Mouse (Mus musculus) embryo, embryonic 9.5 days (tissue): ENCODE data around the gene Pawr.
"Not testable (repeated sequence)": the region's sequence is repeated elsewhere in the genome, so short reads cannot be mapped to it uniquely, and the experiment has no call there.

Experiments used
- DNase-seq: peaks from one replicate; pipeline ENCODE4 v3.0.0-alpha.2; 2017; ENCODE audit errors: extremely low spot score

Pawr gene

GRCm38 (mm10) chr10:108440251-108440650 lies 108.3 kb downstream of the Pawr start:
- not testable (repeated sequence) for DNase-seq

GRCm38 (mm10) chr10:108443931-108444876 lies 112.3 kb downstream of the Pawr start:
- no peak for DNase-seq

DNA sequence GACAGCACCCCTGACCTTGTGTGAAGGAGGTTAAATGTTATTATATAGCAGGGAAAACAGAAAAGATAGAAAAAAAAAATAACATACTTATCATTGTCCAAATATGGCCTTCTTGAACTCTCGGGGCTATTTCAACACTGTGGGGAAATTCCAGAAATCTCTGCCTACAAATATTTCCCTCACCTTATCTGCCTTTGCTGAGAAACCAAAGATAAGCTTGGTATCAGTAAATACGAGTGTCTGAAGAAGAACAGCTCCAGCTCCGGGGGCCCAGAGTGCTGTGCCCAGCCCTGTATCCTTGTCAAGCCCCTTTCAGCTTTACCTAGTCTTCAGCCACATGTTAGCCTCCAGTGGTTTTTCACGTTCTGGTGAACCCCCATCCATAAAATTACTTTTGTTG lies 113.2 kb downstream of the Pawr start:
- no peak for DNase-seq

DNA sequence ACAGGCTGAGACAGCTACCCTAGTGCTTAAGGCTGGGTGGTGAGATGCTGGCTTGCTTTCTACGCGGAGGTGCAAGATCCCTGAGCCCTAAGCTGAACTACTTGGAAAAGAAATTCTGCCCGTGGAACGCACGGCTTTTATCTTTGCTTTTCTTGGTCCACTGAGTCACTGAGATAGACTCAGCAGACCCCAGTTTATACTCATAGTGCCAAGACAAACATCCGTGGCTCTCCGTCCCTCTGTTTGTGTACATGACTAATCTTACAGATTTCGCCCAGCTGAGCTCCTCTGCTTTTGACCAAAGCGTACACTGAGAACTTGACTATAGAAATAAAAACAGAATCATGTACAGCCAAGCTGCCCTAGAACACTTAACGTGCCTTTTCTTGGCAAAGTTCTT lies 113.7 kb downstream of the Pawr start:
- DNase-seq = no peak

DNA sequence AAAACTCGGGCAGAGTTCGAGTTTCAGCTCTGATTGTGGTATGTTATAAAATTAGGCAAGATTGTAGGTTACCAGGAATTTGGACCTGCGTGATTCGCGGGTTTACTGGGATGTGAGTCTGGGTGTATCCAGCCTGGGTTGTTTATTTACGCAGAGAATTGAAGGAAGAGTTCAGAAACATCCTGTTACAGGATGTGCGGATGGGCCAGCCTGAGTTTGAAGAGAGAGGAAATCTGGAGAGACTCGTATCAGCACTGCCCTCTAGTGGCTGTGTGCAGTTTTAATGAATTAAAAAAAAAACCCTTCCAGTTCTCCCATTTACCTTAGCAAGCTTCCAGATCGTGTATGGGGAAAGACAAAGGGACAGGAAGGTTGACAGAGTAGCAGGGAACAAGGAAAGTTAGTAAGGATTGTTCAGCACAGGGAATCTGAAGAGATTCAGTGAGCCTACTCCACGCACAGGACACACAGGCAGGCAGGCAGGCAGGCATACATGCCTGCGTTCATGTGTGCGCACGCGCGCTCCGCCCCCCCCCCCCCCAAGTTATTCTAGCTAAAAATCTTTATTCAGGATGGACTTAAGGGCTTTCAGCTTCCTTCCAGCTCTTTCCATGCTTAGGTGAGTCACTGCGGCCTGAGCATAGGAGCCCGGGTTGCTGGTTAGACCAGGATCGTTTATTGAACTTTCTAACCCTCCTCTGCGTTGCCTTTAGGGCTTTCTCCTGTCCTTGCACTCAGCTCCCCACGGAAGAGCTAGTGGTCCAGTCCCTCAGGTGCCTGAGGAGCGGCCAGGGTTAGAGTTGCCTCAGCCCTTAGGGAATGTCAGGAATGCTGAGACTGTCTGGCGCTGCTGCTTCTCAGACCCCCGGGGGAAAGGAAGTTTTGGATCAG lies 114.4 kb downstream of the Pawr start:
- DNase-seq = peak; percentile 81

DNA sequence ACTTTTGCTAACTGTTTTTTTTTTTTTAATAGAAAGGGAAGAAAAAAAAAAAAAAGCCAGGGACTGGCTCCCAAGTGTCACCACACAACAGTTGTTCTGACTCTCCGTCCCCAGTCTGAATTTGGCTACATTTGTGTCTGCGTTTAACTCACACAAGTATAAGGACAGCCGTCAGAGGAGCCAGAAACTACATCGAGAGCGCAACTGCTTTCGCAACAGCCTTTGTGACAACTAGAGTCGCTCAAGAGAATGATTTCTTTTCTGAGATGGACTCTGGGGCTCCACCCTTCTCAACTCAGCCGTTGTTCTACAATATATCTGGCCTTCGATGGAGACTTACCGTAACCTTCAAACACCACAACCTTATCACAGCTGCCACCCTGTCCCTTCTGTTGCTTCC lies 115.3 kb downstream of the Pawr start:
- DNase-seq = no peak

- DNase-seq = no peak
These were observed 116.5 kb downstream of the Pawr start for GRCm38 (mm10) chr10:108448421-108448820.

- DNase-seq = no peak
These were observed 118.5 kb downstream of the Pawr start for GRCm38 (mm10) chr10:108450401-108450800.

DNA sequence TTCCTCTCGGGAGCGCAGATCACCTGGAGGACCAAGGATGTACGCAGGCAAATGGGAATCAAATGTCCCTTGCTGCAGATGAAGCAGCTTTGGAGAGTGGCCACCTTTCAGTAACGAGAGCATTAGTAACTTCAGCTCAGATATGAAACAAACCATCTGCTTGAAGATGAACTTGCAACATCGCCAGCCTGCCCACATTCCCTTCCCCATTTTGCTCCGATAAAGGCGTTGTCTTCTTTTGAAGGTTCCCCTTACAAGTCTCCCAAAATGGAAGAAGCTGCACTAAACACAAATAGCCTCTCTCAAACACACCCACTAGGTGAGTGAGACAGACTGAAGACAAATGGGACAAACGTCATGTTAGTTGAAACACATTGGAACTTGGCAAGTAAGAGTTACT lies 119.6 kb downstream of the Pawr start:
- no peak for DNase-seq

GRCm38 (mm10) chr10:108452421-108452820 lies 120.5 kb downstream of the Pawr start:
- no peak for DNase-seq

GRCm38 (mm10) chr10:108453561-108453960 lies 121.6 kb downstream of the Pawr start:
- no peak for DNase-seq

- no peak for DNase-seq
These were observed 122.8 kb downstream of the Pawr start for GRCm38 (mm10) chr10:108454691-108455117.

DNA sequence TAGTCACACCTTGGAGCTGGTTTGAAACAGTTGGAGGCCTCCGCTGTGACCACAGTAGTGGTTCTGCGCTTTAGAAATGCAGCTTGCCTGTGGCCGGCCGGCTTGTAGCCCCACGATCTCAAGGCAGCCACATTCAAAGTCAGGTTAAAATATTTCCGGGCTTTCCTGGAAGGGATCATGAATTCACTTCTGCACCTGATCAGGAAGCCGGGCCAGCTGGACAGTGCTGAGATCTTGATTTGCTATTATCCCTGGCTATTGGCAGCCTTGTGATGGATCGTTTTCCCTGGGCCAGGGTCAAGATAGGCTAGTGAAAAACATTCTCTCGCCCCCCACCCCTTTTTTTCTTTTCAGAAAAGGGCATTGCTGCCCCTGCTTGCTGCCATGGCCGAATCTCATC lies 123.3 kb downstream of the Pawr start:
- DNase-seq = no peak

- DNase-seq = no peak
These were observed 124.0 kb downstream of the Pawr start for GRCm38 (mm10) chr10:108455883-108456282.

GRCm38 (mm10) chr10:108457054-108457453 lies 125.1 kb downstream of the Pawr start:
- no peak for DNase-seq

- no peak for DNase-seq
These were observed 129.9 kb downstream of the Pawr start for GRCm38 (mm10) chr10:108461862-108462261.
